Mouse (Mus musculus): ENCODE measurements around the gene Zfp597. TPM values are rescaled to one million over a fixed set of nuclear protein-coding genes. Genes with fewer than 3 reads are reported as not detected.
"Not testable (repeated sequence)": the region's sequence is repeated elsewhere in the genome, so short reads cannot be mapped to it uniquely, and the experiment has no call there.

The Zfp597 gene
- total RNA-seq, 2 experiments from 2014 or later = 14.4 to 14.8 TPM

DNA sequence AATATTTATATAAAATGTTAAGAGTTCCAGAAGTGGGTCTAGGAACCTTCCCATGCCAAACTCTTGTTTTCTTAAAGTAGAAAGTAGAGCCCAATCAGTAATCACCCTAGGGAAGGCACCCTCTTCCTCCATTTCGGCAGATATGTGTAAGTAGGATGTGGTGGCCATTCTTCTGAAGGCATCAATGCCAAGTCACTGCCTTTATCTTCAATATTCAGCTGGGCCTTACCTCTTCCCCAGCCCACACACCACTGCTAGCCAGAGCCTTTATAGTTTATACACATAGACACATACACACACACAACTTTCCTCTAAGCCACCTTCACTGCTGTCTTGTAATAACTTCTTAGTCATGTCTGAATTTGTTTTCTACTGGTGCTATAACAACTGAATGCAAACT, 28.6 kb downstream of the Zfp597 start:
- no peak for DNase-seq

DNA sequence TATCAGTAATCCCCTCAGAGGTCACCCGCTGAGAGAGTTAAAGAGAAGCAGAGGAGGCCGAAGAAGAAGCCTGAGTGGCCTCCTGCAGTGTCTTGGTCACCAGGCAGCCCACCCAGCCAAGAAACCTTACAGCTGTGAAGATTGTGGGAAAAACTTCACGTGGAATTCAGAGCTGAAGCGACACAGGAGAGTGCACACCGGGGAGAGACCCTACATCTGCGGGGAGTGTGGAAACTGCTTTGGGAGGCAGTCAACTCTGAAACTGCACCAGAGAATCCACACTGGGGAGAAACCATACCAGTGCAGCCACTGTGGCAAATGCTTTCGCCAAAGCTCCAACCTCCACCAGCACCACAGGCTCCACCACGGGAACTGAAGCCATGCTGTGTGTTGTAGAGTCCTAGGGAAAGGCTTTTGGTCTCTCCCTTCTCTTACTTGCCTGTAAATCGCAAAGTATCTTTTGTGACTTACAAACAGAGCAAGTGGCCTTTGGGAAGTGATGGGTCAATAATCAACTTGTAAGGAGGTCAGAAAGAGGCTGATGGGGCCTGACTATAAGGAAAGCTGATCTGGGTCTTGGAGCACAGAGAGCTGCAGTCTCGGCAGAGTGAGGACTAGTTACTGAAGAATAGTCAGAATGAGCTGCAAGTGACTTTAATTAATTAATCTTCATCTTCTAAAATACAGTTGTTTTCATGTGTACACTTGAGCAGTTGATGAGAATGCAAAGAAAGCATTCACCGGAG, 29.8 kb downstream of the Zfp597 start:
- DNase-seq = no peak

DNA sequence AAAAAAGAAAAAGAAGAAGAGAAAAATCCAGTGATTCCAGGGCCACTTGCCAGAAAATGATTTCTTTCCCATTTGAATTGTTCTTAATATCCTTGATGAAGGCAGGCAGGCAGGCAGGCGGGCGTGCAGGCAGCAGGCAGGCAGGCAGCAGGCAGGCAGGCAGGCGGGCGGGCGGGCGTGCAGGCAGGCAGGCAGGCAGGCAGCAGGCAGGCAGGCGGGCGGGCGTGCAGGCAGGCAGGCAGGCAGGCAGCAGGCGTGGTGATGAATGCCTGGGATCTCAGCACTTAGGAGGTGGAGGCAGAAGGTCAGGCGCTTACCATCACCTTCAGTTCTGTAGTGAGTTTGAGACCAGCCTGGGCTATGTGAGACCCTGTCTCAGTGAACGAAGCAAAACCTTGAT, 31.8 kb downstream of the Zfp597 start:
- DNase-seq = no peak

DNA sequence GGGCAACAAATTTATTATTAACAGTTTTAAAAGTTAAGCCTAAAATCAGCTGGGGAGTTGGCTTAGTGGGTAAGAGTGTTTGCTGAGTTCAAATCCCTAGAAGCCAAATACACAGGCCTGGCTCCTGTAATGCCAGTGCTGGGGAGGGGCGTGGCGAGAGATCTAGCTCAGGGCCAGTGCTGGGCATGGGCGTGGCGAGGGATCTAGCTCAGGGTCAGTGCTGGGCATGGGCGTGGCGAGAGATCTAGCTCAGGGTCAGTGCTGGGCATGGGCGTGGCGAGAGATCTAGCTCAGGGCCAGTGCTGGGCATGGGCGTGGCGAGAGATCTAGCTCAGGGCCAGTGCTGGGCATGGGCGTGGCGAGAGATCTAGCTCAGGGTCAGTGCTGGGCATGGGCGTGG, 33.1 kb downstream of the Zfp597 start:
- DNase-seq = peak; percentile 65

DNA sequence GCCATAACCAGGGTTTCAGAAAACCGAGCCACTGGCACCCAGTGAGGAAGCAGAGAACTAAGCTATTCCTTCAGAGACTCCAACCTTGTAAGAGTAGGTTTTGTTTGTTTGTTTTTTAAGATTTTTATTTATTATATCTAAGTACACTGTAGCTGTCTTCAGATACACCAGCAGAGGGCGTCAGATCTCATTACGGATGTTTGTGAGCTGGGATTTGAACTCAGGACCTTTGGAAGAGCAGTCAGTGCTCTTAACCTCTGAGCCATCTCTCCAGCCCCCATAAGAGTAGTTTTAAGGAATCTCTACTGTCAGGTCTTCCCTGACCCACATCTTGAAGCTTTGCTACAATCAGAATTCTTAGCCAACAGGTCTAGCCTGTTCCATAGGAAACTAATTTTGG, 35.9 kb downstream of the Zfp597 start:
- no peak for DNase-seq

DNA sequence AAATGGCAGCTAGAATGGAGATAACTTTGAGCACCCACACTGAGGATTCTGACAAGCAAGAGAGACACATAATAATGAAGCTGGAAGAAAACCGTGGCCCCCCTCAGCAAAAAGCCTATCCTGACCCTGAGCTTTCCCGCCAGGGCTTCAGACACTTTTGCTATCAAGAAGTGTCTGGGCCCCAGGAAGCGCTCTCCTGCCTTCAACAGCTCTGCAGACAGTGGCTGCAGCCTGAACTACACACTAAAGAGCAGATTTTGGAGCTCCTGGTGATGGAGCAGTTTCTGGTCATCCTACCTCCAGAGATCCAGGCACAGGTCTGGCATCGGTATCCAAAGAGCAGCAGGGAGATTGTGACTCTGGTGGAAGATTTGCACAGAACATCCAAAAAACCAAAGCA, 36.5 kb downstream of the Zfp597 start:
- no peak for DNase-seq

DNA sequence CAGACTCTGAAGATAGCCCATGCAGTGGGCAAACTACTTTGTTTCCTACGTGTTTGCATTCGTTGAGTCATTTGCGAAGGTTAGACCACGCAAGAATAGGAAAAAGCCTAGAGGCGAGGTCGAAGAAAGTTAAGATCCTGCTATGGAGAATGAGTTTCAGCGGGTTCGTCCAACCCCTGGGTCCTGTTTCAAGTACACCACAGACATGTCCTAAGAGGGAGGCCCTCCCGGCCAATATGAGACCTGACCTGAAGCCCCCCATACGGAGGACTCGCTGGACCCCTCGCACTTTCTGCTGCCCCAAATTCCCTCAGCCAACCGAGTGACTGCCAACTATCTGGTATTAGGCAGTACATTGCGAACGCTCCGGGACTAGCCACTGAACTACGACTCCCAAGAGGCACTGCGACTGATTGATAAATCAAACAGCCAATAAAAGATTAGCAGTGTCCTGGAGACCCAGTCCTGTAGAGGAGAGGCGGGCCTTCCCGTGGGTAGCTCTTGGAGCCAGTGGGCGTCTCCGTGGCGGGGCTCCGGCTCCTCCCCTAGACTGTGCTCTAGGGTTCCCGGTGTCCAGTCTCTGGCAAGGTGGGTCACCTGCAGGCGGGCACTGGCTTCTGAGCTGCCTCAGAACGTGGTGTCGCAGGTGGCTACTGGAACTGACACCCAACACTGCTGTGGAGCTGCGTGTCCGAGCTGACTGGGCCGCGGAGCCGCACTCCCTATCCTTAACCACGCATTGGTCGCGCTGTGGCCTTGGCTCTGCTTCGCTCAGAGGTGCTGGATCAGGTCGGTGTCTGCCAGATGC, 37.4 kb downstream of the Zfp597 start, which contains the start of gene Zfp174:
Gene Zfp174, plus strand, starts transcription at position 558 of the 808 bp plus-strand sequence.
- peak; percentile 94 for DNase-seq

DNA sequence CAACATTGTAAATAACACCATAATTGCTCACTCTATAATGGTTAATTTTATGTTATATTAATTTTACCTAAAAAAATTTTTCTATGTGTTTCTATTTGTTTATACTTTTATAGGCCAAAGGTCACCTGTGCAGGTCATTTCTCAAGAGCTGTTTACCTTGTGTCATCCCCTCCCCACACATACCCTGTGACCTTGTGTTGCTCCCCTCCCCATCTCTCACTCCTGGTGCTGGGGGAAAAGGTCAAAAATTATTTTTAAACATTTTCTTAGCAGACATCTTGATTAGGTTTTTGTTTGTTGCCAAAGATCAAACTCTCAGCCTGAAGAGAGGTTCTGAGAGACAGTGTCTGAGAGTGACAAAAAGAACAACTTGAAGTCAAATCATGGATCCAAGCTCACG, 40.6 kb downstream of the Zfp597 start:
- DNase-seq = no peak

DNA sequence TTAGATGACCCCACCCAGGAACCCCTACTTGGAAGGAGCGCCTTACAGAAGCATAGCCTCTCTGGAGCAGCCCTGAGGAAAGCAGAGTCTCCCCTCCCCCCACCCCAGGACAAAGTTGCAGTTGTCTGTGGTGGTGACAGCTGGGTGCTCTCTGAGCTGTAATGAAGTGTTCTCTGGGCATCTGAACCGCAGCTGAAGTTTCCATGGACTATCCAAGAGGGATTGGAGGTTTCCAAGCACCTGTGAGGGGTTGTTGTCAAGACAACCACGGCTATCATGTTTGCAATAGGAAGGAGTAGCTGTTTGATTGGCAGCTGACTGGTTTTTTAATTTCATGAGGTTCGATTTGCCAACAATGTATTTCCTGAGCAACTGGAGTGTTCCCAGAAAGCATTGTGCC, 41.4 kb downstream of the Zfp597 start:
- no peak for DNase-seq

DNA sequence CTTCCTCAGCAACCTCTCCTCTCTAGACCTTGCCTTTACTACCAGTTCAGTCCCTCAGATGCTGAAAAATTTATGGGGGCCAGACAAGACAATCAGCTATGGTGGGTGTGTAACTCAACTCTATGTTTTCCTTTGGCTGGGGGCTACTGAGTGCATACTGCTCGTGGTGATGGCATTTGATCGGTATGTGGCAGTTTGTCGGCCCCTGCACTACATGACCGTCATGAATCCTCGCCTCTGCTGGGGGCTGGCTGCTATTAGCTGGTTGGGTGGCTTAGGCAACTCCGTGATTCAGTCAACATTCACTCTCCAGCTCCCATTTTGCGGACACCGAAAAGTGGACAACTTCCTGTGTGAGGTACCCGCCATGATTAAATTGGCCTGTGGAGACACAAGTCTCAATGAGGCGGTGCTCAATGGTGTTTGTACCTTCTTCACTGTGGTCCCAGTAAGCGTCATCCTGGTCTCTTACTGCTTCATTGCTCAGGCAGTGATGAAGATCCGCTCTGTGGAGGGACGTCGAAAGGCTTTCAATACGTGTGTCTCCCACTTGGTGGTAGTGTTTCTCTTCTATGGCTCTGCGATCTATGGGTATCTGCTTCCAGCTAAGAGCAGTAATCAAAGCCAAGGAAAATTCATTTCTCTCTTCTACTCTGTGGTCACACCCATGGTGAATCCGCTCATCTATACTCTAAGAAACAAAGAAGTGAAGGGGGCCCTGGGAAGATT, 45.0 kb downstream of the Zfp597 start:
- peak; percentile 47 for DNase-seq

DNA sequence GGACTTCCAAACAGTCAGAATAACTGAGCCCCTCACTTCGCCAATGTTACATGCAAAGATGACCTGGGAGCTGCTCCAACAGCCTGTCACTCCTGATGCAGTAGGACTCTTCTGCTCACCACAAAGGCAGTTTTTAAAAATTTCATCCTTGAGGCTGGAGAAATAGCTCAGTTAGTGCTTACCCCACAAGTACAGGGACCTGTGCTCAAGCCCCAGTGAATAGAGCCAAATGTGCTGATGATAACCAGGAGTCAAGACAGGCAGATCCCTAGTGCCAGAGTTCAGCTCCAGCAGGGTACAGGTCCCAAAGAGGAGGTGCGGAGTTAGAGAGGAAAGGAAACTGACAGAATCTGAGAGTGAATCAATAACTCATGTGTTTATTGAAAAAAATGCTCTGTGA, 48.9 kb downstream of the Zfp597 start:
- DNase-seq = no peak

DNA sequence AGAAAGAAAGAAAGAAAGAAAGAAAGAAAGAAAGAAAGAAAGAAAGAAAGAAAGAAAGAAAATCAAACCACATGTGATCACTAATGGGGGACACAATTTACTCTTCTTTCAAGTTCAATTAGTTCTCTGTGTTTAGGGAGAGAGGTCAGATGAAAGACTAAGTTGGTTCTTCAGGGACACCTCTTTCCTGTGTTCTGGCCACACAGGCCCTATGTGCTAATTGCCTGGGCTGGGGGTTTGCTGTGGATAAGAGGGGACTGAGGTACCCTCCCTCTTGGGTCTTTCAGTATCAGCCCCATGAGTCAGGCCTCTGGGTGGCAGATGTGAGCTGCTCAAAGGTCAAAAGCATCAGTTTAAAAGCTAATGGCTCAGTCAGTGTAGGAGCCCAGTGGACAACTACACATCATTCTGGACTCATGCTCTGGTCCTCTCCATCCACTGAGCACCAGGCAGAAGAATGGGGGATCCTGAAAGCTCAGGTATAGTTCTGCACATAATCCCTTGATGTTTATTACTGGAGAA, 53.7 kb downstream of the Zfp597 start, which contains the start of gene Olfr15:
Gene Olfr15, plus strand, starts transcription at position 291 of the 522 bp plus-strand sequence.
- DNase-seq = no peak

DNA sequence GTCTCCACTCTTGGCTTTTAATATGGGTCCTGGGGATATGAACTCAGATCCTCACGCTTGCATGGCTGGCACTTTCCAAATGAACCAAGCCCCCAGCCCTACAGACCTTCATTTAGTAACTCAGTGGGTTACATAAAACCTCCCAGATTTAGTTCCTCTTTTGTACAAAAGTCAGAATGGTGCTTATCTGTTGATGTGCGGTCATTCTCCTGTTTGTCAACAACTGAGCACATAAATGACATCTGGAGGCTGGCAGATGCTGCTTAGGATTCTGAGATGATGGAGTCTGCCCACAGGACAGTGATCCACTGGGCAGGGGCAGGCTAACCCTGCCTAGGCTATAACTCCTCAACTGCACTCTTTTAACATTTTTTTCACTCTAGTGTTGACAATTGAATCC, 54.6 kb downstream of the Zfp597 start:
- DNase-seq = no peak

DNA sequence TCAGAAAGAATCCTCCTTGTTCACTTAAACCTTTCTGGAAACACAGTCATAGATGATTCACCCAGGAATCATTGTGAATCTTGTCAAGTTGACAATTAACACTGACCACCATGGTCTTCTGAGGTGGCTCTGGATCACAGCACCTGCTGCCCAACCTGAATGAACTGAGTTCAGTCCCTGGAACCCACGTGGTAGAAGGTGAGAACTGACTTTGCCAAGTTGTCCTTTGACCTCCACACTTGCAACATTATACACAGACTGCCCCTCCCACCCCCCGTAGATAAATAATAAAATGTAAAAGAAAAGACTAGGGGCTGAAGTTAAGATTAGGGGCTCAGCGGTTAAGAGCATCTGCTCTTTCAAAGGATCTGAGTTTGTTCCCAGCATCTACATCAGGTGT, 56.3 kb downstream of the Zfp597 start:
- DNase-seq = no peak

DNA sequence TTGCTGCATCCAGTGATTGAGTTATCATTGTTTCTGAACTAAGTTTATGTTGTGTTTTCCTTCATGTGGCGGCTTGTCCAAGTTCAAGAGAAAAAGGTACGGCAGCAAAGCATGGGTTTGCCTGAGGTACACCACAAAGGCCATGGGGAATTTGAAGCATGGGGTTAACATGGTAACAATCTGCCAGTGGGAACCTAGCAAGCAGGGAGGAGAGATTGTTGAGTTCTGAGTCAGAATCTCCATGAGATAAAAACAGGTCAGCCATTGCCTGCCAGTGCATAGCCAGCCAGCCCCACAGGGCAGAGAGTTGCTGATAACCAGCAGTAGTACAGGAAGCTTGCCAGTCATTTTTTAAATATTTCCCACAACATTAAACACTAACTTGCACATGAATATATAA, 64.2 kb downstream of the Zfp597 start:
- DNase-seq = no peak

DNA sequence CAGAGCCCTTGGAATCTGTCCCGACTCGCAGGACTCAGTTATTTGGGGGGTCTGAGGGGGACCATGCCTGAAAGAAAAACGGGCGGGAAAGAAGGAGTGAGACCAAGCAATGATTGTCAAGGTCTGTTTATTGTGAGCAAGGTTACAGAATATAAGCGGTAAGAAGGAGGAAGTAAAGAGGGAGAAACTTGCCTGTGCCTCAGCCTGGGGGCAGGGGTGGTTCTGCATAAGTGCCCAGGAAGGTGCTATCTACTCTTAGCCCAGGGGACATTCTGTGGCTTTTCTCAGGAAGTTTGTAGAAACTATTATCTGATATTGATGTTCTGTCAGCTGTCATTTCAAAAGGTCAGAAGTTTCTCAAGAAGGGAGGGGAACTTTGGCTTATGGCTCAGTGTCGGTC, 69.7 kb downstream of the Zfp597 start:
- DNase-seq = not testable (repeated sequence)

Small RNA genes lying within 50 kb of the gene (microRNA-seq; reads per million reads assigned to microRNA genes)
- not detected for gene Gm23493

Other genes with a start within 250 kb of the Zfp597 start
- under 1 TPM; 0.15 TPM for gene Mefv, start 166.5 kb downstream of the Zfp597 start, total RNA-seq (2021)
- gene Zfp263, start 140.5 kb downstream of the Zfp597 start, total RNA-seq (2021) = 10 to 100 TPM; 16.1 to 21.1 TPM
- gene Olfr15, start 53.7 kb downstream of the Zfp597 start, total RNA-seq (2021) = not detected
- 10 to 100 TPM in 1 of 2 experiments, 1 to 10 TPM in 1; 4.2 to 11.0 TPM for gene Zfp174, start 37.3 kb downstream of the Zfp597 start, total RNA-seq (2021)
- 10 to 100 TPM; 71.5 to 79.4 TPM for gene Naa60, start 12.2 kb downstream of the Zfp597 start, total RNA-seq (2021)
- gene Gm20695, start 87 bp upstream of the Zfp597 start, total RNA-seq (2021) = 1 to 10 TPM; 1.1 to 1.2 TPM
- gene 1700037C18Rik, start 24.1 kb upstream of the Zfp597 start, total RNA-seq (2021) = 1 to 10 TPM; 3.8 to 5.1 TPM
- gene Cluap1, start 24.2 kb upstream of the Zfp597 start, total RNA-seq (2021) = 10 to 100 TPM; 15.0 to 21.8 TPM
- gene Nlrc3, start 92.1 kb upstream of the Zfp597 start, total RNA-seq (2021) = 1 to 10 TPM; 2.5 to 5.5 TPM
- gene Slx4, start 119.2 kb upstream of the Zfp597 start, total RNA-seq (2021) = 10 to 100 TPM; 19.8 to 21.3 TPM
- not detected for gene Dnase1, start 152.4 kb upstream of the Zfp597 start, total RNA-seq (2021)
- 100 to 1,000 TPM; 189 to 198 TPM for gene Trap1, start 193.3 kb upstream of the Zfp597 start, total RNA-seq (2021)

All from adrenal gland, postnatal 10 days (tissue).